ENCODE assay signal across 25 mouse cellular contexts in genomic region chr2:147369561-147369960, GRCm38 (mm10). TPM values are rescaled to one million over a fixed set of nuclear protein-coding genes. Genes with fewer than 3 reads are reported as not detected.
A peak's percentile ranks its signal among the peaks of the same experiment; 100 is the strongest.
DNase-seq lines count a peak whose midpoint lies in the region; ATAC-seq lines count a peak whose summit lies in the region.
"Had no signal": no experiment of that assay in that cellular context is flagged by ENCODE, and none has a peak within 500 bp of the region (broad histone marks: within the 10 kb centered on the region; RNA-seq: fewer than 3 reads in every experiment).

No protein-coding gene starts in this region.

- no peaks in the 10 kb centered on the region for H3K9me3 ChIP-seq in heart, embryonic 12.5 days (replicated peaks)
- H3K9me3 ChIP-seq in midbrain, embryonic 10.5 days (replicated peaks), result no peaks in the 10 kb centered on the region
- H3K9me3 ChIP-seq in midbrain, embryonic 13.5 days, result no peaks in the 10 kb centered on the region
- H3K9me3 ChIP-seq in limb, embryonic 11.5 days (ENCODE audit: control insufficient read depth, low read length), result no peaks in the 10 kb centered on the region
- H3K9me3 ChIP-seq: forebrain, embryonic 15.5 days; hindbrain, embryonic 13.5 days; limb, embryonic 12.5 days; liver, embryonic 12.5 days had no signal

- peaks cover 91% of the 10 kb centered on the region for H3K27me3 ChIP-seq in heart, embryonic 12.5 days (replicated peaks)
- peaks cover 96% of the 10 kb centered on the region for H3K27me3 ChIP-seq in midbrain, embryonic 10.5 days (ENCODE audit: low read depth, poor library complexity, severe bottlenecking)
- peaks cover 92% of the 10 kb centered on the region for H3K27me3 ChIP-seq in midbrain, embryonic 13.5 days
- peaks cover 89% of the 10 kb centered on the region for H3K27me3 ChIP-seq in limb, embryonic 11.5 days (ENCODE audit: control insufficient read depth, insufficient read depth, low read length)

- H3K36me3 ChIP-seq in heart, embryonic 12.5 days, result no peaks in the 10 kb centered on the region
- H3K36me3 ChIP-seq in midbrain, embryonic 10.5 days, result no peaks in the 10 kb centered on the region
- H3K36me3 ChIP-seq in midbrain, embryonic 13.5 days, result no peaks in the 10 kb centered on the region
- H3K36me3 ChIP-seq in limb, embryonic 11.5 days (ENCODE audit: control insufficient read depth, insufficient read depth, low read length), result no peaks in the 10 kb centered on the region
- H3K36me3 ChIP-seq: forebrain, embryonic 15.5 days; hindbrain, embryonic 13.5 days; limb, embryonic 12.5 days; liver, embryonic 12.5 days had no signal

- no peak for DNase-seq in heart, postnatal 14 days
- DNase-seq in midbrain, embryonic 10.5 days (ENCODE audit: low spot score), result peak; percentile 29
- DNase-seq in ZHBTc4 (ENCODE audit: low read depth, low spot score), result peak; percentile 43
- peak; percentile 40 for DNase-seq in limb, embryonic 11.5 days (ENCODE audit: low spot score)
- no peak for DNase-seq in right cerebral cortex, adult 18-20 months
- DNase-seq: adrenal gland, postnatal 25 days; B cell, adult 2 months; cerebellum, adult 11 months; cerebellum, postnatal 14 days; gastrocnemius, postnatal 36 days; kidney, postnatal 36 days; layer of hippocampus, adult 9-11 months; lung, adult 2 months had no signal

- 3% methylated on average over 9 of the region's 9 CpGs for WGBS in heart, embryonic 12.5 days
- WGBS in midbrain, embryonic 10.5 days, result 1% methylated on average over 9 of the region's 9 CpGs
- WGBS in midbrain, embryonic 13.5 days, result 2% methylated on average over 9 of the region's 9 CpGs
- under 1% methylated on average over 9 of the region's 9 CpGs for WGBS in limb, embryonic 11.5 days

- intact Hi-C loops in heart, postnatal 14 days (cut with DNase I), result loop anchor here (5.0 to 10.0 kb wide), 2 partner anchors 368 to 675 kb away; partner anchors contain the start of gene Foxa2

- ATAC-seq in heart, embryonic 12.5 days (ENCODE audit: insufficient number of reproducible peaks, low FRiP score), result no peak
- ATAC-seq in midbrain, embryonic 13.5 days, result no peak
- ATAC-seq in limb, embryonic 11.5 days (ENCODE audit: insufficient number of reproducible peaks, low FRiP score, low TSS enrichment, low read depth), result no peak
- ATAC-seq: forebrain, embryonic 15.5 days; liver, embryonic 12.5 days had no signal

- H3K9ac ChIP-seq in heart, embryonic 12.5 days, result no peak overlapping the region
- no peak overlapping the region for H3K9ac ChIP-seq in midbrain, embryonic 13.5 days (replicated peaks)
- no peak overlapping the region for H3K9ac ChIP-seq in limb, embryonic 11.5 days (ENCODE audit: low read length)
- H3K9ac ChIP-seq: forebrain, embryonic 15.5 days; hindbrain, embryonic 13.5 days; limb, embryonic 12.5 days; liver, embryonic 12.5 days had no signal

- peaks cover 31% of the 10 kb centered on the region for H3K4me1 ChIP-seq in heart, embryonic 12.5 days (replicated peaks)
- H3K4me1 ChIP-seq in midbrain, embryonic 10.5 days, result peaks cover 33% of the 10 kb centered on the region
- H3K4me1 ChIP-seq in midbrain, embryonic 13.5 days (replicated peaks), result peaks cover 18% of the 10 kb centered on the region
- peaks cover 7% of the 10 kb centered on the region; the same call in 1 of the 2 replicates for H3K4me1 ChIP-seq in limb, embryonic 11.5 days (ENCODE audit: control insufficient read depth, insufficient read depth, low read length)
- H3K4me1 ChIP-seq: liver, embryonic 12.5 days had no signal

- no peak overlapping the region for H3K27ac ChIP-seq in heart, embryonic 12.5 days (ENCODE audit: poor library complexity, severe bottlenecking)
- no peak overlapping the region for H3K27ac ChIP-seq in midbrain, embryonic 10.5 days (replicated peaks)
- H3K27ac ChIP-seq in midbrain, embryonic 13.5 days, result no peak overlapping the region
- no peak overlapping the region for H3K27ac ChIP-seq in limb, embryonic 11.5 days (replicated peaks; ENCODE audit: low read depth, low read length)
- H3K27ac ChIP-seq: forebrain, embryonic 15.5 days; hindbrain, embryonic 13.5 days; limb, embryonic 12.5 days; liver, embryonic 12.5 days; stomach, postnatal 0 days had no signal

- H3K4me3 ChIP-seq in heart, embryonic 12.5 days, result 0 out of 2 replicates have a peak overlapping the region, but pooled peaks have one; percentile 15
- H3K4me3 ChIP-seq in midbrain, embryonic 10.5 days, result no peak overlapping the region
- no peak overlapping the region for H3K4me3 ChIP-seq in midbrain, embryonic 13.5 days (replicated peaks)
- H3K4me3 ChIP-seq in limb, embryonic 11.5 days (ENCODE audit: low read depth, low read length), result no peak overlapping the region
- H3K4me3 ChIP-seq: forebrain, embryonic 15.5 days; hindbrain, embryonic 13.5 days; limb, embryonic 12.5 days; liver, embryonic 12.5 days had no signal

- peak overlapping the region; percentile 10; the same call in 1 of the 2 replicates for H3K4me2 ChIP-seq in heart, embryonic 12.5 days
- no peak overlapping the region for H3K4me2 ChIP-seq in midbrain, embryonic 13.5 days (replicated peaks)
- no peak overlapping the region for H3K4me2 ChIP-seq in limb, embryonic 11.5 days (ENCODE audit: low read depth, severe bottlenecking)
- H3K4me2 ChIP-seq: forebrain, embryonic 15.5 days; heart, embryonic 11.5 days; hindbrain, embryonic 13.5 days; limb, embryonic 12.5 days; liver, embryonic 12.5 days had no signal

RNA-seq across cellular contexts. Expression of gene Pax1, which starts 7.8 kb away (rescaled TPM):
- polyA plus RNA-seq in heart, embryonic 12.5 days (2016; fragmentation: Nextera tagmentation; extraction: Ambion mirVana), result 0.06 TPM in 1 of 2 replicates, not detected in the other
- 1 to 10 TPM in 1 of 2 experiments, not detected in 1; 1.1 TPM for total RNA-seq in heart, postnatal 14 days (2021)
- 0.05 and 0.15 TPM in 2 replicates for polyA plus RNA-seq in midbrain, embryonic 10.5 days (2016; fragmentation: Nextera tagmentation; extraction: Ambion mirVana)
- polyA plus RNA-seq in midbrain, embryonic 13.5 days (2015; fragmentation: Nextera tagmentation; extraction: Ambion mirVana), result 0.05 TPM in 1 of 2 replicates, not detected in the other
- 7.4 and 7.6 TPM in 2 replicates for polyA plus RNA-seq in limb, embryonic 11.5 days (2014; fragmentation: Nextera tagmentation; extraction: Ambion mirVana)
- total RNA-seq: adrenal gland, postnatal 25 days; left cerebral cortex, adult 8-10 months; neutrophil, adult 5-6 weeks had no signal
- polyA plus RNA-seq: forebrain, embryonic 15.5 days; intestine, embryonic 14.5 days; kidney, embryonic 14.5 days; liver, embryonic 12.5 days; stomach, postnatal 0 days had no signal

Comparison
In these comparisons a context has a peak if more than half of its experiments do, and no peak if none do; other contexts are left out.
1. DNase-seq: peak in midbrain, embryonic 10.5 days (single experiment), ZHBTc4 (single experiment) and limb, embryonic 11.5 days (single experiment); none in heart, postnatal 14 days (0 of 2) and right cerebral cortex, adult 18-20 months (single experiment).